Mouse (Mus musculus): ENCODE measurements around the gene Srsf4.

DNA sequence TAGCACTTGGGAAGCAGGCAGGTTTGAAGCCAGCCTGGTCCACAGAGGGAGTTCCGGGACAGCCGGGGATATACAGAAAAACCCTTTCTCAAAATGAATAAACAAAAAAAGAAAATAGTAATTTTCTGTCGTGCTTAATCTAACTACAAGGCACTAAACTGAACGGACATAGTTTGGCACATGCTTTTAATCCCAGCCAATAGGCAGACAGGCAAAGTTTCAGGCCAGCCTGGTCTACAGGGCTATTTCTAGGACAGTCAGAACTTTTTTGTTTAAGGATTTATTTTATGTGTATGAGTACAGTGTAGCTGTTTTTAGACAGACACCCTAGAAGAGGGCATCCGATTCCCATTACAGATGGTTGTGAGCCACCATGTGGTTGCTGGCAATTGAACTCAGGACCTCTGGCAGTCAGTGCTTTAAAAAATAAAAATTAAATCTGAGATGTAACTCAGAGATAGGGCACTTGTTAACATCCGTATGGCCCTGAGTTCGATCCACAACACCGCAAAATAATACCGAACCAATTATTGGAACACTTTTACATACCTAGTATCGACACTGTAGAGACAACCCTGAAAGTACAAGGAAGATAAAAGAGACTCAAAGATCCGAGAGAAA lies 635 bp upstream of the Srsf4 start:
- TF ChIP-seq CTCF (IDR thresholded peaks at IDR 0.05; ENCODE audit: extremely low read depth, insufficient read depth, insufficient read length, insufficient replicate concordance), result no peak
- no peak for TF ChIP-seq POLR2A (IDR thresholded peaks at IDR 0.05; ENCODE audit: low read depth, low read length)
